Mouse (Mus musculus) intestine, embryonic 15.5 days (tissue): ENCODE measurements around the gene Zcchc4. TPM values are rescaled to one million over a fixed set of nuclear protein-coding genes. Genes with fewer than 3 reads are reported as not detected.

Experiments
- ATAC-seq: fragments of 200-750 bp; cut with Nextera tagmentation; 2 replicates; pipeline ENCODE4 v1.8.0; 2017; ENCODE audit warnings: moderate TSS enrichment, moderate library complexity
- H3K27ac ChIP-seq: fragments of 300-500 bp; sonication (generic); 2 replicates; pipeline ENCODE4 v1.5.1; 2015; ENCODE audit warnings: mild to moderate bottlenecking, inconsistent platforms
- H3K27me3 ChIP-seq: fragments of 300-500 bp; sonication (generic); replicated peaks from 2 replicates; pipeline ENCODE4 v1.6.1; 2015; ENCODE audit warnings: inconsistent platforms
- H3K36me3 ChIP-seq: fragments of 300-500 bp; sonication (generic); 2 replicates; pipeline ENCODE4 v1.6.1; 2015; ENCODE audit warnings: inconsistent platforms
- H3K4me1 ChIP-seq: fragments of 300-500 bp; sonication (generic); replicated peaks from 2 replicates; pipeline ENCODE4 v1.6.1; 2015; ENCODE audit warnings: inconsistent platforms
- H3K4me2 ChIP-seq: fragments of 300-500 bp; sonication (generic); replicated peaks from 2 replicates; pipeline ENCODE4 v1.6.1; 2015; ENCODE audit warnings: mild to moderate bottlenecking, inconsistent platforms
- H3K4me3 ChIP-seq: fragments of 300-500 bp; sonication (generic); replicated peaks from 2 replicates; pipeline ENCODE4 v1.5.1; 2015; ENCODE audit warnings: inconsistent platforms
- H3K9ac ChIP-seq: fragments of 300-500 bp; sonication (generic); 2 replicates; pipeline ENCODE4 v1.6.1; 2015; ENCODE audit warnings: inconsistent platforms
- H3K9me3 ChIP-seq: fragments of 300-500 bp; sonication (generic); 2 replicates; pipeline ENCODE4 v1.6.1; 2016; ENCODE audit warnings: inconsistent platforms
- WGBS: fragments of 180-500 bp; shearing (Covaris S2); methylation state at CpG from one replicate; pipeline ENCODE4 v1.1.7; 2015; 5-methylcytosine and 5-hydroxymethylcytosine counted together
- polyA plus RNA-seq: library from polyadenylated mRNA; unstranded; fragments of >200 nt; fragmentation: Nextera tagmentation; extraction: Ambion mirVana; gene quantifications from 2 replicates; pipeline ENCODE4 v1.2.1, GENCODE M21; 2015

The Zcchc4 gene
- 12.3 and 12.7 TPM in 2 replicates for polyA plus RNA-seq

GRCm38 (mm10) chr5:52775237-52775636 lies at the start of gene Zcchc4:
Gene Zcchc4 (plus strand): TSS chr5:52775409.
- Histone ChIP-seq H3K4me1 (no peaks in the 10 kb centered on the region), H3K27me3 (no peaks in the 10 kb centered on the region), H3K9me3 (no peaks in the 10 kb centered on the region), H3K4me3 (no peak within 1 kb of the TSS), H3K9ac (no peak within 1 kb of the TSS), H3K27ac (no peak within 1 kb of the TSS), H3K36me3 (no peaks in the 10 kb centered on the region), H3K4me2 (no peak within 1 kb of the TSS)
- ATAC-seq, result no peak
- WGBS, result 65% methylated on average over 8 of the region's 8 CpGs

- WGBS, result 80% methylated on average over 5 of the region's 5 CpGs
- ATAC-seq, result no peak
- no peak overlapping the region for H3K9ac ChIP-seq
Measured at GRCm38 (mm10) chr5:52727747-52728146, 47.5 kb upstream of the Zcchc4 start.

GRCm38 (mm10) chr5:52732811-52733210 lies 42.4 kb upstream of the Zcchc4 start:
- Histone ChIP-seq H3K4me1 (no peaks in the 10 kb centered on the region), H3K9me3 (no peaks in the 10 kb centered on the region), H3K4me2 (no peak overlapping the region), H3K27me3 (no peaks in the 10 kb centered on the region), H3K4me3 (no peak overlapping the region), H3K36me3 (no peaks in the 10 kb centered on the region), H3K9ac (no peak overlapping the region), H3K27ac (no peak overlapping the region)
- WGBS, result 78% methylated on average over 4 of the region's 4 CpGs
- ATAC-seq, result no peak

More at GRCm38 (mm10) chr5:52727747-52728146, 47.5 kb upstream of the Zcchc4 start:
- H3K27ac ChIP-seq, result no peak overlapping the region
- H3K4me1 ChIP-seq, result no peaks in the 10 kb centered on the region
- no peaks in the 10 kb centered on the region for H3K27me3 ChIP-seq
- no peak overlapping the region for H3K4me2 ChIP-seq
- H3K36me3 ChIP-seq, result no peaks in the 10 kb centered on the region
- H3K4me3 ChIP-seq, result no peak overlapping the region
- H3K9me3 ChIP-seq, result no peaks in the 10 kb centered on the region

- no peaks in the 10 kb centered on the region for H3K27me3 ChIP-seq
- ATAC-seq, result no peak
- 83% methylated on average over 3 of the region's 3 CpGs for WGBS
- no peaks in the 10 kb centered on the region for H3K36me3 ChIP-seq
- no peaks in the 10 kb centered on the region for H3K4me1 ChIP-seq
- no peak overlapping the region for H3K9ac ChIP-seq
- H3K4me2 ChIP-seq, result no peak overlapping the region
- no peaks in the 10 kb centered on the region for H3K9me3 ChIP-seq
- no peak overlapping the region for H3K27ac ChIP-seq
- H3K4me3 ChIP-seq, result no peak overlapping the region
Measured at GRCm38 (mm10) chr5:52736046-52736445, 39.2 kb upstream of the Zcchc4 start.

GRCm38 (mm10) chr5:52741391-52742111 lies 33.7 kb upstream of the Zcchc4 start, which contains the start of gene Pi4k2b:
Gene Pi4k2b (plus strand): TSS chr5:52741574.
- no peaks in the 10 kb centered on the region for H3K27me3 ChIP-seq
- no peaks in the 10 kb centered on the region for H3K36me3 ChIP-seq
- peak within 1 kb of the TSS; percentile 75 for H3K9ac ChIP-seq
- peaks cover 3% of the 10 kb centered on the region; the same call in 1 of the 2 replicates for H3K4me1 ChIP-seq
- WGBS, result under 1% methylated on average over 75 of the region's 75 CpGs
- H3K27ac ChIP-seq, result peak within 1 kb of the TSS; percentile 85
- H3K9me3 ChIP-seq, result no peaks in the 10 kb centered on the region
- ATAC-seq, result peak; percentile 96
- peak within 1 kb of the TSS; percentile 88 for H3K4me3 ChIP-seq
- peak within 1 kb of the TSS; percentile 65 for H3K4me2 ChIP-seq

GRCm38 (mm10) chr5:52742112-52742813 lies 32.9 kb upstream of the Zcchc4 start:
- Histone ChIP-seq H3K4me3 (peak overlapping the region; percentile 88), H3K9me3 (no peaks in the 10 kb centered on the region), H3K9ac (peak overlapping the region; percentile 75), H3K27me3 (no peaks in the 10 kb centered on the region), H3K4me1 (peaks cover 3% of the 10 kb centered on the region; the same call in 1 of the 2 replicates), H3K4me2 (peak overlapping the region; percentile 65), H3K36me3 (no peaks in the 10 kb centered on the region), H3K27ac (peak overlapping the region; percentile 85)
- peak; percentile 62 for ATAC-seq
- 1% methylated on average over 17 of the region's 17 CpGs for WGBS

GRCm38 (mm10) chr5:52743231-52743630 lies 32.0 kb upstream of the Zcchc4 start:
- Histone ChIP-seq H3K4me3 (no peak overlapping the region), H3K4me2 (0 out of 2 replicates have a peak overlapping the region, but pooled peaks have one; percentile 18), H3K27me3 (no peaks in the 10 kb centered on the region), H3K4me1 (peaks cover 3% of the 10 kb centered on the region; the same call in 1 of the 2 replicates), H3K9me3 (no peaks in the 10 kb centered on the region), H3K9ac (no peak overlapping the region), H3K36me3 (no peaks in the 10 kb centered on the region), H3K27ac (no peak overlapping the region)
- WGBS, result 46% methylated on average over 4 of the region's 4 CpGs
- ATAC-seq, result no peak

- no peak overlapping the region for H3K27ac ChIP-seq
- no peak overlapping the region for H3K4me2 ChIP-seq
- H3K4me1 ChIP-seq, result peaks cover 3% of the 10 kb centered on the region; the same call in 1 of the 2 replicates
- no peaks in the 10 kb centered on the region for H3K9me3 ChIP-seq
- H3K4me3 ChIP-seq, result no peak overlapping the region
- no peaks in the 10 kb centered on the region for H3K36me3 ChIP-seq
- no peaks in the 10 kb centered on the region for H3K27me3 ChIP-seq
- no peak overlapping the region for H3K9ac ChIP-seq
- ATAC-seq, result no peak
Measured at GRCm38 (mm10) chr5:52746920-52747319, 28.3 kb upstream of the Zcchc4 start.

- H3K4me1 ChIP-seq, result no peaks in the 10 kb centered on the region
- H3K9me3 ChIP-seq, result no peaks in the 10 kb centered on the region
- H3K4me3 ChIP-seq, result no peak overlapping the region
- no peak overlapping the region for H3K9ac ChIP-seq
- ATAC-seq, result no peak
- no peaks in the 10 kb centered on the region for H3K36me3 ChIP-seq
- H3K4me2 ChIP-seq, result no peak overlapping the region
- 82% methylated on average over 5 of the region's 5 CpGs for WGBS
- no peak overlapping the region for H3K27ac ChIP-seq
- no peaks in the 10 kb centered on the region for H3K27me3 ChIP-seq
Measured at GRCm38 (mm10) chr5:52748732-52749131, 26.5 kb upstream of the Zcchc4 start.

GRCm38 (mm10) chr5:52753146-52753545 lies 22.1 kb upstream of the Zcchc4 start:
- ATAC-seq, result no peak
- H3K4me1 ChIP-seq, result no peaks in the 10 kb centered on the region

GRCm38 (mm10) chr5:52754196-52754595 lies 21.0 kb upstream of the Zcchc4 start:
- Histone ChIP-seq H3K4me1 (no peaks in the 10 kb centered on the region), H3K36me3 (no peaks in the 10 kb centered on the region), H3K9me3 (no peaks in the 10 kb centered on the region), H3K27ac (no peak overlapping the region), H3K27me3 (no peaks in the 10 kb centered on the region), H3K4me3 (no peak overlapping the region), H3K4me2 (no peak overlapping the region), H3K9ac (no peak overlapping the region)
- ATAC-seq, result no peak

More at GRCm38 (mm10) chr5:52753146-52753545, 22.1 kb upstream of the Zcchc4 start:
- Histone ChIP-seq H3K27ac (no peak overlapping the region), H3K4me3 (no peak overlapping the region), H3K36me3 (no peaks in the 10 kb centered on the region), H3K4me2 (no peak overlapping the region), H3K27me3 (no peaks in the 10 kb centered on the region), H3K9ac (no peak overlapping the region), H3K9me3 (no peaks in the 10 kb centered on the region)
- WGBS, result 74% methylated on average over 9 of the region's 9 CpGs

GRCm38 (mm10) chr5:52755337-52755736 lies 19.9 kb upstream of the Zcchc4 start:
- WGBS, result 92% methylated on average over 3 of the region's 3 CpGs
- Histone ChIP-seq H3K4me1 (no peaks in the 10 kb centered on the region), H3K4me3 (no peak overlapping the region), H3K9me3 (no peaks in the 10 kb centered on the region), H3K27ac (no peak overlapping the region), H3K9ac (no peak overlapping the region), H3K4me2 (no peak overlapping the region), H3K27me3 (no peaks in the 10 kb centered on the region), H3K36me3 (no peaks in the 10 kb centered on the region)
- ATAC-seq, result no peak
